Mouse (Mus musculus) monocyte, adult 2 months (primary cell): ENCODE measurements around the gene Fam167b.

Experiments
- DNase-seq, 2 experiments: peaks; one replicate each; pipeline ENCODE4 v3.0.0; 2022; ENCODE audit warnings: low spot score in 2 of 2, low read depth in 1 of 2

The Fam167b gene

GRCm38 (mm10) chr4:129578466-129578865 is at the start of gene Fam167b:
Gene Fam167b, minus strand, starts transcription at chr4:129578549.
- no peak for DNase-seq

GRCm38 (mm10) chr4:129626035-129626434 is 47.7 kb upstream of the Fam167b start:
- DNase-seq: no peak

GRCm38 (mm10) chr4:129625496-129625895 is 47.1 kb upstream of the Fam167b start:
- no peak for DNase-seq

- DNase-seq: peak; percentile 53 to 69
Measured at GRCm38 (mm10) chr4:129625029-129625370, 46.7 kb upstream of the Fam167b start.

- peak; percentile 68 to 74 for DNase-seq
Measured at GRCm38 (mm10) chr4:129624281-129625028, 46.1 kb upstream of the Fam167b start.

GRCm38 (mm10) chr4:129623681-129624091 is 45.3 kb upstream of the Fam167b start, which contains the start of gene Ccdc28b:
Gene Ccdc28b, minus strand, starts transcription at chr4:129623947.
- DNase-seq: peak in 1 of 2 experiments; percentile 12

- DNase-seq: no peak
Measured at GRCm38 (mm10) chr4:129622803-129623535, 44.6 kb upstream of the Fam167b start.

GRCm38 (mm10) chr4:129622120-129622802 is 43.9 kb upstream of the Fam167b start:
- DNase-seq: no peak

GRCm38 (mm10) chr4:129621283-129621841 is 43.0 kb upstream of the Fam167b start:
- DNase-seq: no peak

- DNase-seq: no peak
Measured at GRCm38 (mm10) chr4:129620419-129621282, 42.3 kb upstream of the Fam167b start.

GRCm38 (mm10) chr4:129618786-129619691 is 40.7 kb upstream of the Fam167b start, which contains the start of gene Iqcc:
Gene Iqcc, minus strand, starts transcription at chr4:129619099.
- DNase-seq: peak; percentile 66 to 83

- no peak for DNase-seq
Measured at GRCm38 (mm10) chr4:129618031-129618430, 39.7 kb upstream of the Fam167b start.

GRCm38 (mm10) chr4:129617121-129617641 is 38.8 kb upstream of the Fam167b start:
- no peak for DNase-seq

GRCm38 (mm10) chr4:129616631-129617030 is 38.3 kb upstream of the Fam167b start:
- DNase-seq: no peak

- DNase-seq: no peak
Measured at GRCm38 (mm10) chr4:129615801-129616290, 37.5 kb upstream of the Fam167b start.

GRCm38 (mm10) chr4:129614093-129614492 is 35.7 kb upstream of the Fam167b start, which contains the start of gene Dcdc2b:
Gene Dcdc2b, minus strand, starts transcription at chr4:129614257.
- DNase-seq: no peak

- no peak for DNase-seq
Measured at GRCm38 (mm10) chr4:129610472-129610871, 32.1 kb upstream of the Fam167b start.

GRCm38 (mm10) chr4:129610026-129610425 is 31.7 kb upstream of the Fam167b start:
- DNase-seq: no peak

GRCm38 (mm10) chr4:129609139-129609631 is 30.8 kb upstream of the Fam167b start:
- DNase-seq: no peak
